ENCODE assay signal across 19 mouse cellular contexts in the genomic region with DNA sequence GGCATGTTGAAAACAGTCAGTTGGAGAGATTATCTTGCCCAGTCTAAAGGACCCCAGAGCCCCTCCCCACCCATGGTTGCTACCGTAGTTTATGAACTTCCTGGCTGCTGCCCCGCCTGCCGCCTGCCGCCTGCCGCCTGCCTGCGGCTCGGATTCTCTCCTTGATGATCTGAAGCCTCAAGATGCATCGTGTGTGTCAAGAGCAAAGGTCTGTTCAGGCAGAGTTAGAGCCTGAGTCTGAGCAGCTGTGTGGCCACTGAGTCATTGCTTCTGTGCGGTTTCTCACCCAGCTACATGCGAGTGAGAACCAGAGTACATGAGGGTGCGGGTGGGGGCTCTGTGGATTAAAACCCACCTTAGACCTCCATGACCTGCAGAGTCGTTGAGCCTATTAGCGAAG.
"Had no signal": no experiment of that assay in that cellular context is flagged by ENCODE, and none has a peak within 500 bp of the region (broad histone marks: within the 10 kb centered on the region; RNA-seq: fewer than 3 reads in every experiment).

No protein-coding gene starts in this region.

- H3K36me3 ChIP-seq: limb, embryonic 15.5 days had no signal

- H3K27ac ChIP-seq: limb, embryonic 12.5 days; limb, embryonic 15.5 days; liver, embryonic 14.5 days; macrophage; midbrain, embryonic 12.5 days; midbrain, embryonic 15.5 days; neural tube, embryonic 12.5 days; neural tube, embryonic 15.5 days; stomach, postnatal 0 days had no signal

- H3K9ac ChIP-seq: limb, embryonic 12.5 days; limb, embryonic 15.5 days; liver, embryonic 14.5 days; liver, postnatal 0 days; lung, embryonic 14.5 days; midbrain, embryonic 12.5 days; midbrain, embryonic 15.5 days; neural tube, embryonic 12.5 days; neural tube, embryonic 15.5 days had no signal

- H3K27me3 ChIP-seq: limb, embryonic 12.5 days; limb, embryonic 15.5 days; midbrain, embryonic 12.5 days; midbrain, embryonic 15.5 days; neural tube, embryonic 12.5 days; neural tube, embryonic 15.5 days had no signal

- H3K4me2 ChIP-seq: limb, embryonic 12.5 days; limb, embryonic 15.5 days; liver, embryonic 11.5 days; lung, embryonic 14.5 days; midbrain, embryonic 12.5 days; midbrain, embryonic 15.5 days; neural tube, embryonic 12.5 days; neural tube, embryonic 15.5 days had no signal

- ATAC-seq: inflammation-experienced regulatory T-cells, adult 6 months; liver, postnatal 0 days; lung, postnatal 0 days; midbrain, embryonic 15.5 days had no signal

- H3K9me3 ChIP-seq: limb, embryonic 12.5 days; limb, embryonic 15.5 days; midbrain, embryonic 12.5 days; midbrain, embryonic 15.5 days; neural tube, embryonic 12.5 days; neural tube, embryonic 15.5 days had no signal

- DNase-seq: kidney, adult 2 months; kidney, postnatal 14 days; kidney, postnatal 4 days; left cerebral cortex, postnatal 4 days; liver, postnatal 0 days; lung, embryonic 14.5 days; thymus, adult 2 months had no signal

- H3K4me1 ChIP-seq: limb, embryonic 12.5 days; limb, embryonic 15.5 days; midbrain, embryonic 12.5 days; midbrain, embryonic 15.5 days; neural tube, embryonic 12.5 days had no signal

- H3K4me3 ChIP-seq: limb, embryonic 12.5 days; limb, embryonic 15.5 days; midbrain, embryonic 12.5 days; midbrain, embryonic 15.5 days; neural tube, embryonic 12.5 days; neural tube, embryonic 15.5 days had no signal
